Mouse (Mus musculus): ENCODE results near the gene Methig1.

DNA sequence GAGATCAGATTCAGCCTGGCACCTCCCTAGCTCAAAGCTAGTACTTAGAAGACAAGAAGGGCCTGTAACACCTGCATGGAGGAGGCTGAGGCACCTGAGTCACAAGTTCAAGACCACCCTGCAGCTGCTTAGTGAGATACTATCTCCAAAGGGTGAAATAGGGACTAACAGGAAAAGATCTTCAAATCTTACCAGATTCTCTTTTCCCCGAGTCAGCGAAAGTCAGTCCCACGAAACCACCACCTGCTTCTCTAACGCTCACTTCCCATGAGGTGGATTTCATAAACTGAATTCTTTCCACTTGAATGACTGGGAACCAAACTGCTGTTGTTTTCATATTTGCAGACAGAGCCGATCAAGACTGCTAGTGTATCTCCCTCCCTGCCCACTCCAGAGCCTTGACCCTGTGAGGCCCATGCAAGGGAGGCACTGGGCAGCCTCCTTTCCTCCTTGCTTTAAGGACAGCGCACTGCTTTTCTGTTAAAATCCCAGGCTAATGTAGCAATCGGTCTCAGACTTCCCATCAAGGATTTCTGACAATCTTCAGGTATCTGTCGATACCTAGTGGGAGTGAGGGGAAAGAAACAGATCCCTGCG, 65.0 kb downstream of the Methig1 start:
- TF ChIP-seq HCFC1 (IDR thresholded peaks at IDR 0.05; ENCODE audit: borderline replicate concordance, insufficient read depth, low read length): no peak
- TF ChIP-seq MAFK (IDR thresholded peaks at IDR 0.05; ENCODE audit: insufficient read depth, low read depth, low read length): peak; percentile 62; the same call in 1 of the 2 replicates
- no peak for TF ChIP-seq CHD2 (IDR thresholded peaks at IDR 0.05; ENCODE audit: low read depth, low read length)
- TF ChIP-seq ZNF384 (IDR thresholded peaks at IDR 0.05; ENCODE audit: low read depth, low read length): no peak

All from ES-E14 (cell line).